Mouse (Mus musculus): ENCODE data around the gene Lhx9. TPM values are rescaled to one million over a fixed set of nuclear protein-coding genes. Genes with fewer than 3 reads are reported as not detected.

Gene Lhx9
- total RNA-seq (2023), result not detected

DNA sequence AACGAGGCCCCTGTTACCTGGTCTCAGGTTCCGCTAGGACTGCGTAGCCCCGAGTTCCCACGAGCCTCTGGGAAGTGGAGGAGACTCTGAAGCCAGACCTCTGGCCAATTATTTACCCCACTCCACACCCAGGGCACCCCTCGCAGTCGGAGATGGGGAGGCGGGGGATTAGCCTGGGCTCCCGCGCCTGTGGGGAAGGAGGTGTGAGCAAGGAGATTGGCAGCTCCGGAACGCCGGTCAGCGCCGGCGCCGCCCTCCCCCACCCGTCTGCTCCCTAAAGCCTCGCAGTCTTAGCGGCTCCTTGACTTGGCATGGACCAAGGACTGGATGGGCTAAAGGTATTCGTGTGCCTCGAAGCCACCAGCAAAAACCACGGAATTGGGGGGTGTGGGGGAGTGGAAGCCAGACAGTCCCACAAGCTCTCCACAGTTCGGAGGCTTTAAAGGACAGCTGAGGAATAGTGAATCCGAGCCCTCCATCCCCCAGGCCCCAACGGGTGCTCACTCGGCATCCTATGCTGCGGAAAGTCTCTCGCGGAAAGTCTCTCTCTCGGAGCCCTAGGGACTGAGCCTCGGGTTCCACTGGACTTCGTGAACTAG lies at the start of gene Lhx9:
Lhx9 (minus strand) TSS at position 67 of the 599 bp plus-strand sequence.

DNA sequence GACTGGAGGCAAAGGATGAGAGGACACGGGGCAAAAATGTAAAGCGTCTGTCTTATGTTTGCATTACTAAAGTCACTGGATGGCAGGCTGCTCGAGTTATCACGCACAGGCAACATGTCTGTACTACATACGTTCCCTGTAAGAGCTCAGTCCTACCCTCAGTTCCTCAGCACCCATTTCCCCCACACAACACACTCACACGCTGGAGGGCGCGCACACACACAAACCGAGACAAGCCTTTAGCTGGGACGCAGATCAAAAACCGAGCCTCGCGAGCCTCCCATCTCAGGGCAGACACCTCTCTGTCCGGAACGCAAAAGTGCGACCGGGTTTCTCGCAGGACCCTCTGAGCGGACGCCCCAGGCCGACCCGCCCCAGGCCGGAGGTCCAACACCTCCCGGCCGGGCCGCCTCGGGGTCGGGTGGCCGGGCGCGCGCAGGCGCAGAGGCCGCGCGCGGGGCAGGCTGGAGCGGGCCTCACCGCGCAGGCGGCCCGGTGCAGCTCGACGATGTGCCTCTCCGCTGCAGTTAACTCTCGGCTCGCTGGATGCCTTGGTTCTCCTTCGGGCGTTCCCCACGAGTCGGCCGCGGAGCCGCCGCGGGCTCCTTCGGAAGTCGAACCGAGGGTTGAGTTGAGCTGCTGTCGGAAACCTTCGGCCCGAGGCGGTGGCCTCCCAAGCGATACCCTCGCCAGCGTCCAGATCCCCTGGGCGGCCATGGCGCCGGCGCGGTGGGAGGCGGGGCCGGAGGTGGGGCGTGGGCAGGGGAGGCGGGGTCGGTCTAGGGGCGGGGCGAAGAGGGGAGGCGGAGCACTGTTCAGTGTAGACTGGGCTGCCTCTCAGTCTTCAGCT lies 7.9 kb upstream of the Lhx9 start, which contains the start of gene 2310009B15Rik:
2310009B15Rik (minus strand) TSS at position 752 of the 850 bp plus-strand sequence.

Other genes with a start within 250 kb of the Lhx9 start
- gene Nek7, start 228.4 kb downstream of the Lhx9 start, total RNA-seq (2023), result 10 to 100 TPM; 31.2 to 34.5 TPM
- gene 2310009B15Rik, start 8.3 kb upstream of the Lhx9 start, total RNA-seq (2023), result 1 to 10 TPM; 8.5 to 8.8 TPM
- 10 to 100 TPM; 34.9 to 42.2 TPM for gene Dennd1b, start 114.9 kb upstream of the Lhx9 start, total RNA-seq (2023)

All from neutrophil, adult 83 days (primary cell).